ENCODE assay signal across 9 mouse cellular contexts in the genomic region with DNA sequence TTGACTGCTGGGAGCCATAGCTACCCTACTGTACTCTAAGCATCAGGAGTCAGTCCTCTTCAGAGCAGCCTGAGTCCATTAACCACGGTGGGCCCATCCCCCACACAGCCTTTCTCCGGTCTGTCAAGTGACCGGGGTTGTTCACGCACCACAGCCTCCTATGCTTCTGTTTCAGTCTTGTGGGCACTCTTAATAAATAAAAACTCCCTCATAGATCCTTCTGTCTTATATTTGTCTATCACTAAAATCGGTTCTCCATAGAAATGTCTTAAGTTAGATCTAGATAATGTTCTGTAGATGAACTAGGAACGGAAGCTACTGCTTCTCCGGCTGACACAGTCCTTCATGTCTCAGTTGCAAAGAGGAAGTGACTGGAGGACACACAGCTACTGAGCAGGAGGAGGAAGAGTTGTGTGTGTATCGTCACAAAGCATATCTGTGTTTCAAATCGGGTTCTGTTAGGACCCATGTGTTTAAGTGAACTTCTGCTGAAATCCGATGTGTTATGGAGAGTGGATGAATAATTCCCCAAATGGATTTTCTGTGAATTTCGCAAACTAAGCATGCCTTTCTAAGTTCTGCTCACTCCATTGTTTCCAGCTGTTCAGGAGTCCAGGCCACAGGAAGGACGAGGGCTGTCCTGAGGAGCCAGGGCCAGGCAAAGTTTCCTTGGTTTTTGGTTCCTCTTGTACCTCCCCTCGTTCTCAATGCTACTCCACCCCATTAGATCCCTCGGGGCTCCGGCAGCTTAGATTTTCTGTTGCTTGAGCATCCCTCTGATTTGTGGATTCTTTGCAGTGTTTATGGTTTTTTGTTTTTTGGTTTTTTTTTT.
DNase-seq lines count a peak whose midpoint lies in the region; ATAC-seq lines count a peak whose summit lies in the region.
"Had no signal": no experiment of that assay in that cellular context is flagged by ENCODE, and none has a peak within 500 bp of the region (broad histone marks: within the 10 kb centered on the region; RNA-seq: fewer than 3 reads in every experiment).

No protein-coding gene starts in this region.

- H3K36me3 ChIP-seq in intestine, embryonic 16.5 days (ENCODE audit: control insufficient read depth, insufficient read depth, low read length) = no peaks in the 10 kb centered on the region
- no peaks in the 10 kb centered on the region for H3K36me3 ChIP-seq in intestine, embryonic 15.5 days
- H3K36me3 ChIP-seq in forebrain, embryonic 11.5 days (ENCODE audit: control insufficient read depth, insufficient read depth, low read length) = no peaks in the 10 kb centered on the region
- H3K36me3 ChIP-seq: G1E had no signal

- no peaks in the 10 kb centered on the region for H3K27me3 ChIP-seq in intestine, embryonic 16.5 days (replicated peaks; ENCODE audit: control insufficient read depth, insufficient read depth, low read length)
- H3K27me3 ChIP-seq in intestine, embryonic 15.5 days (replicated peaks) = no peaks in the 10 kb centered on the region
- H3K27me3 ChIP-seq in forebrain, embryonic 11.5 days (ENCODE audit: control insufficient read depth, insufficient read depth, low read length) = no peaks in the 10 kb centered on the region

- H3K4me3 ChIP-seq in intestine, embryonic 16.5 days (ENCODE audit: low read length) = no peak overlapping the region
- no peak overlapping the region for H3K4me3 ChIP-seq in intestine, embryonic 15.5 days (replicated peaks)
- H3K4me3 ChIP-seq in forebrain, embryonic 11.5 days (ENCODE audit: low read depth, low read length) = no peak overlapping the region

- H3K27ac ChIP-seq in intestine, embryonic 16.5 days (ENCODE audit: low read length) = 0 out of 2 replicates have a peak overlapping the region, but pooled peaks have one; percentile 48
- no peak overlapping the region; the same call in 1 of the 2 replicates for H3K27ac ChIP-seq in intestine, embryonic 15.5 days
- H3K27ac ChIP-seq in forebrain, embryonic 11.5 days (ENCODE audit: low read depth, low read length) = no peak overlapping the region

- no peak for ATAC-seq in intestine, embryonic 16.5 days
- no peak for ATAC-seq in intestine, embryonic 15.5 days
- peak; percentile 67 to 77; a peak in 3 of 4 replicates for ATAC-seq in hematopoietic stem cell, adult 5-6 weeks (replicated peaks in 1 of 2; ENCODE audit: insufficient read depth in 1 of 2, low FRiP score in 2 of 2, low TSS enrichment in 1 of 2, low read depth in 1 of 2, poor library complexity in 2 of 2, severe bottlenecking in 2 of 2)
- ATAC-seq in forebrain, embryonic 11.5 days (replicated peaks; ENCODE audit: low FRiP score) = no peak

- WGBS in intestine, embryonic 16.5 days = 65% methylated on average over 15 of the region's 15 CpGs
- 64% methylated on average over 15 of the region's 15 CpGs for WGBS in intestine, embryonic 15.5 days
- 77% methylated on average over 15 of the region's 15 CpGs for WGBS in forebrain, embryonic 11.5 days

- peaks cover 11% of the 10 kb centered on the region for H3K4me1 ChIP-seq in intestine, embryonic 16.5 days (ENCODE audit: control insufficient read depth, insufficient read depth, low read length)
- H3K4me1 ChIP-seq in intestine, embryonic 15.5 days (replicated peaks) = peaks cover 6% of the 10 kb centered on the region
- H3K4me1 ChIP-seq in forebrain, embryonic 11.5 days (replicated peaks; ENCODE audit: control insufficient read depth, insufficient read depth, low read length) = 0 out of 2 replicates have a peak, but pooled peaks cover 2% of the 10 kb centered on the region

- H3K9me3 ChIP-seq in intestine, embryonic 16.5 days (ENCODE audit: control insufficient read depth, low read length) = no peaks in the 10 kb centered on the region
- H3K9me3 ChIP-seq in intestine, embryonic 15.5 days = no peaks in the 10 kb centered on the region
- H3K9me3 ChIP-seq in forebrain, embryonic 11.5 days (ENCODE audit: control insufficient read depth, low read length) = no peaks in the 10 kb centered on the region
- H3K9me3 ChIP-seq: G1E had no signal

- no peak overlapping the region for H3K9ac ChIP-seq in intestine, embryonic 16.5 days (ENCODE audit: low read depth, low read length)
- no peak overlapping the region for H3K9ac ChIP-seq in intestine, embryonic 15.5 days
- no peak overlapping the region for H3K9ac ChIP-seq in forebrain, embryonic 11.5 days (ENCODE audit: low read length)

- peak; percentile 60 for DNase-seq in embryo, embryonic 10.5 days (ENCODE audit: low spot score)
- DNase-seq in lung, postnatal 36 days = peak; percentile 25
- no peak for DNase-seq in ovary, adult 18-20 months (ENCODE audit: low spot score)
- DNase-seq in layer of hippocampus, adult 8-10 months (ENCODE audit: low spot score in 2 of 2) = no peak
- DNase-seq in forebrain, embryonic 11.5 days (ENCODE audit: low spot score) = no peak

- H3K4me2 ChIP-seq in intestine, embryonic 16.5 days (ENCODE audit: low read depth, low read length) = no peak overlapping the region
- no peak overlapping the region for H3K4me2 ChIP-seq in intestine, embryonic 15.5 days (replicated peaks)
- H3K4me2 ChIP-seq in forebrain, embryonic 11.5 days (ENCODE audit: low read depth, low read length, severe bottlenecking) = no peak overlapping the region

Comparison
In these comparisons a context has a peak if more than half of its experiments do, and no peak if none do; other contexts are left out.
1. ATAC-seq: peak in hematopoietic stem cell, adult 5-6 weeks (2 of 2); none in intestine, embryonic 16.5 days (single experiment), intestine, embryonic 15.5 days (single experiment) and forebrain, embryonic 11.5 days (single experiment).
2. DNase-seq: peak in embryo, embryonic 10.5 days (single experiment) and lung, postnatal 36 days (single experiment); none in ovary, adult 18-20 months (single experiment), layer of hippocampus, adult 8-10 months (0 of 2) and forebrain, embryonic 11.5 days (single experiment).